Mouse (Mus musculus): Measurements from ENCODE around the gene Plekhj1.
"Not testable (repeated sequence)": the region's sequence is repeated elsewhere in the genome, so short reads cannot be mapped to it uniquely, and the experiment has no call there.

The Plekhj1 gene

DNA sequence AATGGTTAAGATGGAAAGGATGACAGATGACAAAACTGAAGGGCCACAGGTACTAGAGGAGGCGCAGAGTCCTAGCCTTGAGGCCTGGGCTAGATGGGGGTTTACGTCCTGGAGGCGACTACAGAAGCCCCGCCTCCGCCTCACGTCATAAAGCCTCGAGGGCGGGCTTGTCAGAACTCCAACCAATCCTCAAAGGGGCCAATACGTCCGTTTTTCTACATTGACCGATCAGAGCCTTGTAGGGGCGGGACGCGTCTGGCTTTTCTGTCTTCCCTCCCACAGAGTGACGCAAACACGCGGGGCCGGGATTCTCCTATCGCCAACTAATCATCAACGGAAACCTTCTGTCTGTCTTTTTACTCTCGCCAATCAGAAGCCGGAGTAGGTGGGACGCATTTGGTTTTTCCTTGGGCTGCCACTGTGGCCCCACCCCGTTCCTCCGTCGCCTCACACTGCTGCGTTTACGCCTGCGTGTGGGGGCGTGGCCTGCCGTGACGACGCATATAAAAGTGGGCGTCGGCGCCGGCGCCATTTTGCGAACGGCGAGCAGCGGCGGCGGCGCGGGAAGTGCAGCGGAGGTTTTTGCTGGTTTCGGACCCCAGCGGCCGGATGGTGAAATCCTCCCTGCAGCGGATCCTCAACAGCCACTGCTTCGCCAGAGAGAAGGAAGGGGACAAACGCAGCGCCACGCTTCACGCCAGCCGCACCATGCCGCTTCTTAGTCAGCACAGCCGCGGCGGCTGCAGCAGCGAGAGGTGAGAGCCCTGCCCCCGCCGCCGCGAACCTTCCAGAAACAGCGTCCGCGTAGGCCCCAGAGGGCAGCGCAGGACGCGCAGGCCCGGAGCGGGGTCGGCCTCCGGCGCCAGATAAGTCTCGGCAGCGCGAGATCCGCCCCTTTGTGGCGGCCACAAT lies 28.0 kb upstream of the Plekhj1 start, which contains the start of gene Oaz1:
Gene Oaz1, plus strand, starts transcription at position 506 of the 912 bp plus-strand sequence.
- in situ Hi-C loops (cut with MboI, MseI), result loop anchor here (5.0 to 10.0 kb wide), 2 partner anchors 51 to 548 kb away; partner anchors contain the start of gene Fzr1

DNA sequence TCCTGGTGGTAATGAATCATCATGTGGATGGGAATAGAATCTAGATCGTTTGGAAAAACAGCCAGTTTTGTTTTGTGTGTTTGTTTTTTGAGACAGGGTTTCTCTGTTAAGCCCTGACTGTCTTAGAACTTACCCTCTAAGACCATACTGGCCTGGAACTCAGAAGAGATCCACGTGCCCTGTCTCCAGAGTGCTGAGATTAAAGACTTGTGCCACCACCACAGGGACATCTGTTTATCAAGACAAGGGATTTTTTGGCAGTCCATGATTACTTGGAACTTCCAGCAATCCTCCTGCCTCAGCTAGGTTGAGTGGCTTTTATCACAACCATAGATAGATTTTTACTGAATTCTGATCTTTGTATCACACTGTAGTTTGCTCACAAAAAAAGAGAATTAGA lies 26.4 kb upstream of the Plekhj1 start:
- in situ Hi-C loops (cut with MboI, MseI), result loop anchor here (5.0 to 10.0 kb wide), 2 partner anchors 52 to 550 kb away; partner anchors contain the start of gene Fzr1

DNA sequence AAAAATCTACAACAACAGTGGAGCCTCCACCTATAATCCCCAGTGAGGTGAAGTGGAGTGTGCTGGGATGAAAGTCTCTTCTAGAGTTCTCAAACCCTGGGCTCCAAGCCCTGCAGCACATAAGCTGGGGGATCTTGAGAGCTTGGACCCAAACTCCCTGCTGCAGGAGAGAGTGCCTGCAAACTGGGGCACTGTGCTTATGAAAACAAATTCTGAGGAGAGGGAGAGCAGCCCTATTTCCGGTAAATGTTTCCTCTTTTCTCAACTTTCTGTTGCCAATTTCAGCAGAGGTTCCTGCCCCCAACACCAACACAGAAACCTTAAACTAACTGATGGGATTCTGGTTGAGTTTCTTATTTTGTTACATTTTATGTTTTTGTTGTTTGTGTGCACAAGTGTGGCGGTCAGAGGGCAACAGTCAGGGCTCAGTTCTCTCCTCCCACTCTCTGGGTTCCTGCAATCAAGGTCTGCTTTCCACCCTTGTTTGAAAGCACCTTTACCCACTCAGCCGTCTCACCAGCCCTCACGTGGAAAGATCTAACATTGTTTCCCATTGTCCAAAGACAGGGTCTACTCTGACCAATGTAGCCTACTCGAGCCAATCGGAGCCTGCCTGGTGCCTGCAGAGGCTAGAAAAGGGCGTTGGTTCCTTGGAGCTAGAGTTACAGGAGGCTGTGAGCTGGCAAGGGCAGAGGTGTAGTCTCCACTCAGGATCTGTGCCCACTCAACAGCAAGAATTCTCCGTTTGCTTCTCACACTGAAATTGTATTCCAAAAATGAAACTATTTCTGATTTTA lies 25.6 kb upstream of the Plekhj1 start:
- in situ Hi-C loops (cut with MboI, MseI), result loop anchor here (10.0 kb wide), 1 partner anchor 551 kb away; the partner anchor contains the start of gene Fzr1

DNA sequence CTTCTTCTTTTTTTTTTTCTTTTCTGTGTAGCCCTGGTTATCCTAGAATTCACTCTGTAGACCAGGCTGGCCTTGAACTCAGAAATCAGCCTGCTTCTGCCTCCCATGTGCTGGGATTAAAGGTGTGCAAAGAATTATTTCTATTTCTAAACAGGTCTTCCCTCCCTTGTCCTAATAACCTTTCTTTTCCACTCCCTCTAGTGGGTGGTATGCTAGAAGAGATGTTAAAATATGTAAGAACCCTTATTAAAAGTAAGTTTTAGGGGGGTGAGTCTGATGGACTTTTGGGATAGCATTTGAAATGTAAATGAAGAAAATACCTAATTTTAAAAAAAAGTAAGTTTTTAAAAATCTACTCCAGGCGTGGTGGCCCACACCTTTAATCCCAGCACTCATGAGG lies 24.9 kb upstream of the Plekhj1 start:
- in situ Hi-C loops (cut with MboI, MseI), result loop anchor here (10.0 kb wide), 1 partner anchor 551 kb away; the partner anchor contains the start of gene Fzr1

DNA sequence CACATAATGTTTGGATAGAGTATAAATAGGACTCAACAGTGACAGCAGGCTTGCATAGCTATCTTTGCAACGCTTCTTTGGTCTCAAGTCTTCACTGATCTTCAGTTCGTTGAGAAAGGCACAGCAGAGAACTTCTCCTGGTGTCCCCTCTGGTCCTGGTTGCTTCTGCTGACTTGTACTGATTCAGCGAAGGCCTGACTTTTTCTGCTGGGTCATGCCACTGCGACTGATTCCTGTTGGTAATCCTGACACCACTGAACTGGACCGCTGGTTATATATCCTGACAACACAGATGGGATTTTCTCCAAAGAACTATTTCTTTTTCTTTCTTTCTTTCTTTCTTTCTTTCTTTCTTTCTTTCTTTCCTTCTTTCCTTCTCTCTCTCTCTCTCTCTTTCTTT lies 24.1 kb upstream of the Plekhj1 start:
- in situ Hi-C loops (cut with MboI, MseI), result loop anchor here (10.0 kb wide), 1 partner anchor 552 kb away; the partner anchor contains the start of gene Fzr1

DNA sequence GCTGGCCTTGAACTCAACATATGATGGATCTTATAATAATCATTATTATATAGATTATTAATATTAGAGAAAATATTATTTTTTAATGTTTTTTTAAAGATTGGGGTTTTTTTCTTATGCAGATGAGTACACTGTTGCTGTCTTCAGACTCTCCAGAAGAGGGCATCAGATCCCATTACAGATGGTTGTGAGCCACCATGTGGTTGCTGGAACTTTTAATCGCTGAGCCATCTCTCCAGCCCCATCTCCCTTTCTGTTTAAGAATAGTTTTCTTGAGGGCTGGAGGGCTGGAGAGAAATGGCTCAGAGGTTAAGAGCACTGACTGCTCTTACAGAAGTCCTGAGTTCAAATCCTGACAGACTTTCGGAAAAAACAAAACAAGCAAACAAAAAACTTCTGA lies 23.6 kb upstream of the Plekhj1 start:
- in situ Hi-C loops (cut with MboI, MseI), result loop anchor here (10.0 kb wide), 1 partner anchor 553 kb away; the partner anchor contains the start of gene Fzr1

DNA sequence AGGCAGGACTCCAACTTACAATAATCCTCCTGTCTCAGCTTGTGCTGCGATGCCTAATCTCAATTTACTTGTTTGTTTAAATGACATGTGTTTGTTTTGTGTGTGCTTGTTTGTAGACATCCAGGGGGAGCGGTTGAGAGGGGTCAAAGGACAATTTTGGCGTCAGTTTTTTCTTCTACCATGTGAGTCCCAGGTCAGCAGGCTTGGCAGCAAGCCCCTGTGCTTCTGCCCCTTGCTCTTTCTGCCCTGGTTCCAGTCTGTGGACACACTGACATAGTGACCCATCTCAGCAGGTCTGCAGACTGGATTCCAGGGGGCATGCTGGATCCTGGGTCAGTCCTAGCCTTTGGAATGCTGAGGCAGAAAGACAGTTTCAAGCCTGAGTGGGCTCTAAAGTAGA lies 21.0 kb upstream of the Plekhj1 start:
- in situ Hi-C loops (cut with MboI, MseI), result no loop called here

DNA sequence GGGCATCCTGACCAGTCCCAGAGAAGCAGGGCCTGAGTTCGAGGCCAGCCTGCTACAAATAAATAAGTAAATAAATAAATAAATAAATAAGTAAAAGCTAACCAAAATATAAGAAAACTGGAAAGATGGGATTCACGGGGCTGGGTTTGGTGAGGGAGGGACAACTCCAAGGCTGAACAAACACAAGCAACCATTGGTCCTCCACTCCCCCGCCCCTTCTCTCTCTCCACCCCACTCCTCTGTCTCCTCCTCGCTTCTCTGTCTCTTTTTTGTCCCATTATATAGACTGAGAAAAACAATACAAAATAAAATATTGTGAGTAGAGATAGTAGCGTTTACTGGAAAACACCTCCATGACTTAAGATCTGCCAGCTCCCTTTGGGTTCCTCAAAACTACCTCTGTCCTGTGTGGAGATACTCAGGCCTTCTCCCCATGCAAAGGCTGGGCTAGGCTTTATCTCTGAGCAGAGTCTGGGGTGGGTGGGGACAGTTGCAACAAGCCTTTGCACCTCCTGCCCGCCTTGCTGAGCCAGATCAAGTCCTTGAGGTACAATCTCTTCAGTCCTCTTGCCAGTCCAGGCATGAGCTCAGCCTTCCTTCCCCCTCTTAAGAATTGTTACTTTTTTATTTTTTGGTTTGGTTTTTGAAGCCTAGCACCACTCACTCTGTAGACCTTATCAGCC lies 20.3 kb upstream of the Plekhj1 start:
- in situ Hi-C loops (cut with MboI, MseI), result no loop called here

DNA sequence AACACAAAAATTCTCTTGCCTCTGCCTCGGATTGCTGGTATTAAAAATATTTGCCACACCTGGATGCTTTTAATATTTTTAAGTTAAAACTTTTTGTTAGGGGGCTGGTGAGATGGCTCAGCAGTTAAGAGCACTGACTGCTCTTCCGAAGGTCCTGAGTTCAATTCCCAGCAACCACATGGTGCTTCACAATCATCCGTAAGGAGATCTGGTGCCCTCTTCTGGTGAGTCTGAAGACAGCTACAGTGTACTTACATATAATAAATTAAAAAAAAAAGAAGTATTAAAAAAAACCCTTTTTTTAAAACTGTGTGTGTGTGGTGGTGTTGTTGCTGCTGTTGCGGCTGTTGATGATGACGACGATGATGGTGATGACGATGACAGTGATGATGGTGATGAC lies 19.5 kb upstream of the Plekhj1 start:
- in situ Hi-C loops (cut with MboI, MseI), result not testable (repeated sequence)

DNA sequence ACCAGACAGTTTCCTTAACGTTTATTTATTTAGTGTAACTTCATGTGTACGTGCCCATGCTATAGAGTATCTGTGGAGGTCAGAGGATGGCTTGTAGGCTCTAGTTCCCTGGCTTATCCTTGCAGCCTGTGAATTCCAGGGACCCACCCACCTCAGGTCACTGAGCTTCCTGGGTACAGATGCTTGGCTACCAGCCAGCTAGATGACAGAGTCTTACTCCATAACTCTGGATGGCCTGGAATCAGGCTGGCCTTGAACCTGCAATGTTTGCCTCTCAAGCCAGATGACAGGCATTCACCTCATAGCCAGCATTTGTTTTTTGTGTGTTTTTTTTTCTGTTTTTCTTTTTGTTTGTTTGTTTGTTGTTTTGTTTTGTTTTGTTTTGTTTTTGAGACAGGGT lies 18.7 kb upstream of the Plekhj1 start:
- in situ Hi-C loops (cut with MboI, MseI), result no loop called here

DNA sequence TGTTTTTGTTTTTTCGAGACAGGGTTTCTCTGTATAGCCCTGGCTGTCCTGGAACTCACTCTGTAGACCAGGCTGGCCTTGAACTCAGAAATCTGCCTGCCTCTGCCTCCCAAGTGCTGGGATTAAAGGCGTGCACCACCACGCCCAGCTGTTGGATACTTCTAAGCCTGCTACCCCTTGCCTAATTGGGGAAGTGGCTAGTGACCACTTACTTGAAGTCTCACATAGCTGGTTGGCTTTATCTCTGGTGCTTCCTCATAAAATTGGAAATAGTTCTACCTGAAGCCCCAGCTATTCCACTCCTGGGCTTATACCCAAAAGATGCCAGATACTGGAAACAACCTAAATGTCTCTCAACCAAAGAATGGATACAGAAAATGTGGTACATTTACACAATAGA lies 17.9 kb upstream of the Plekhj1 start:
- in situ Hi-C loops (cut with MboI, MseI), result not testable (repeated sequence)

DNA sequence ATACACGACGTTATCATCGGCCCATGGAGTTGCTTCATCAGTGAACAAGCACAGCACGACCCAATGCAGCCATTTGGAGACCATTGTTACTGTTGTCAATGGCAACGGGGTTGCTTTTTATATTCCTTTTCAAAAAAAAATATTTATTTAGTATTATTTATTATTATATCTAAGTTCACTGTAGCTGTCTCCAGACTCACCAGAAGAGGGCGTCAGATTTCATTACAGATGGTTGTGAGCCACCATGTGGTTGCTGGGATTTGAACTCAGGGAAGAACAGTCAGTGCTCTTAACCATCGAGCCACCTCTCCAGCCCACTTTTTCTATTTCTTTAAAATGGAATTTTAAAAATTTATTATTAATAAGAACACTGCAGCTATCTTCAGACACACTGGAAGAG lies 16.4 kb upstream of the Plekhj1 start:
- in situ Hi-C loops (cut with MboI, MseI), result no loop called here

DNA sequence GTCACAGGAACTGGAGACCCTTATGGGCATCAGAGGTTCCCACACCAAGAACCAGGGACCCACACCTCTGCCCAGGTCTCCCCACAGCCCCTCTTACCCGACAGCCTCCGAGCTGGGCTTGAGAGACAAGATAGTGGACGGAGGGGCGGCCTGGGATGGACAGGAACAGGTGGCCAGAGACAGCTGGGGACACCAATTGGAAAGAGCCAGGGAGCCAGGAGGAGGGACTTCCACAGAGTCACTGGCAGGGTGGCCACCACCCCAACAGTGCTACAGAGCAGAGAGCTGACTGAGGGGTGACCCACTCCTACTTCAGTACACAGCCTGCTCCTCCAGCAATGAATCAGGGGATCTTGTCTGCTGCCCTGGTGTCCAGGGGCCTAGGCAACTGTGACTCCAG lies 14.9 kb upstream of the Plekhj1 start, which contains the start of gene Jsrp1:
Gene Jsrp1, minus strand, starts transcription at position 133 of the 400 bp plus-strand sequence.
- in situ Hi-C loops (cut with MboI, MseI), result no loop called here

DNA sequence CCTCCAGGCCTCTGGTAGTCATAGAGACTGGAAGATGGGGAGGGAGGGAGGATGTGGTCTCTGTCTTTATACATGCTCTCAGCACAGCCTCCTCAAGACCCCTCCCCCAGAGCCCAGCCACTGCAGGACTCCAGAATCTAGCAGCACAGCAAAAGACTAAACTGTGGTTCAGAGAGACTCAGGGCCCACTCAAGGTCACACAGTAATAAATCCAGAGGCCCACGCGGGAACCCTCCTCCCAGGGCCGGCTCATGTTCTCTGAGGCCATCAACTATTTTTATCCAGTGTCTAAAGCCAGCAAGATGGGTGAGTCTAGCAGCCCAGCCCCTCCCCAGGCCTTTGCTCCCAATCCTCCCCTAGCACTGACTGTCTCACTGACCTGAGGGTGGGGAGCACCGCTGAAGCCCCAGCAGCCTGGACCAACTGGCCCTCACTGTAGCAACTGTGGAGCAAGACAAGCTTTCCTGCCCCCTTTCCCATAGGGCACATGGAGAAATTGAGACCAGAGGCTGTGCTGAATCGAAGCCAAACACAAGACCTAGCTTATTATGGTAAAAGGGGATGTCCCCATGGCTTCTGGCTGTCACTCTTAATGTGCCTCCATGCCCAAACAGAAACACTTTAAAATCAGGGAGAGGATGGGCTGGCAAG lies 14.1 kb upstream of the Plekhj1 start:
- in situ Hi-C loops (cut with MboI, MseI), result no loop called here

DNA sequence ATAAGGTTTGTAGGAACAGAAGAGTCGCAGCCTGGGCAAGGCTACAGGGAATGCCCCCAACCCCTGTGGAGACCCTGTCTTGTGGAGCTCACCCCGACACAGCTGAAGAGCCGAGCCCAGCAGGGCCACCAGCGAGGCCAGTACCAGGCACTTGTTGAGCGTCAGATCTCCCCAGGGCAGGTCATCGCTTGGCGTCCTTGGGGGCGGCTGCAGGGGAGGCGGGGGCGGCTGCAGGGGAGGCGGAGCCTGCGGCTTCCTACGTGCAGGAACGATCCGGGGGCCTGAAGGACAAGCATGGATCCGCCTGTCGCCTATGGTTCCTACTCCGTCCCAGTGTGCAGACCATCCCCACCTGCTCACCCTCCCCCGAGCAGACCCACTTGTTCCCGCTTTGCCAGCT lies 11.7 kb upstream of the Plekhj1 start:
- in situ Hi-C loops (cut with MboI, MseI), result no loop called here

DNA sequence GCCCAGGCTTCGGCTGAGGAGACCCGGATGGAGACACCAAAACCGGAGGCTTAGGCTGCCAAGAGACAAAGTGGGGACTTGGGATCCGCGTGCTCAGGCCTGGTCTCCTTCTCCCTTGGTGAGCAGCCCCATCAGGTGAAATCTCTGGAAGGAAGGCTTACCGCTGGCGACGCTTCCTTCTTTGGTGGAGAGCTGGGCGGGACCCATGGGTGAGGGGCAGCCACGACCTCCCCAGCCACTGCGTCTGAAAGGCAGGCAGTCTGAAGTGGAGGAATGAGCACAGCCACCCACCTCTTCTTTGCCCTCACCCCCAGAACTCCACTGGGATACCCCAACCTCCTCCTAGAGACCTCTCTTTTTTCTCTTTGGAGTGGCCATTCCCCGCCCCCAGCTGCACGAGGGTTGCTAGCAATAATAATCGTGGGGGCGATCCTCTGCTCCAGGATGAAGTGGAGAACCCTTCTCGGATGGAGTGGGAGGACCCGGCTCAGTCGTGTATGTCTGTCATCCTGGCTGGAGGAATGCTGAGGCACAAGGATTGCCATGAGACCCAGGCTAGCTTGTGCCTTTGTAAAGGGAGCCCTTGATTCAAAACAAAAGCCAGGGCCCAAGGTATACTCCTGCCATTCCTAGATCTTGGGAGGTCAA lies 10.7 kb upstream of the Plekhj1 start:
- in situ Hi-C loops (cut with MboI, MseI), result no loop called here

DNA sequence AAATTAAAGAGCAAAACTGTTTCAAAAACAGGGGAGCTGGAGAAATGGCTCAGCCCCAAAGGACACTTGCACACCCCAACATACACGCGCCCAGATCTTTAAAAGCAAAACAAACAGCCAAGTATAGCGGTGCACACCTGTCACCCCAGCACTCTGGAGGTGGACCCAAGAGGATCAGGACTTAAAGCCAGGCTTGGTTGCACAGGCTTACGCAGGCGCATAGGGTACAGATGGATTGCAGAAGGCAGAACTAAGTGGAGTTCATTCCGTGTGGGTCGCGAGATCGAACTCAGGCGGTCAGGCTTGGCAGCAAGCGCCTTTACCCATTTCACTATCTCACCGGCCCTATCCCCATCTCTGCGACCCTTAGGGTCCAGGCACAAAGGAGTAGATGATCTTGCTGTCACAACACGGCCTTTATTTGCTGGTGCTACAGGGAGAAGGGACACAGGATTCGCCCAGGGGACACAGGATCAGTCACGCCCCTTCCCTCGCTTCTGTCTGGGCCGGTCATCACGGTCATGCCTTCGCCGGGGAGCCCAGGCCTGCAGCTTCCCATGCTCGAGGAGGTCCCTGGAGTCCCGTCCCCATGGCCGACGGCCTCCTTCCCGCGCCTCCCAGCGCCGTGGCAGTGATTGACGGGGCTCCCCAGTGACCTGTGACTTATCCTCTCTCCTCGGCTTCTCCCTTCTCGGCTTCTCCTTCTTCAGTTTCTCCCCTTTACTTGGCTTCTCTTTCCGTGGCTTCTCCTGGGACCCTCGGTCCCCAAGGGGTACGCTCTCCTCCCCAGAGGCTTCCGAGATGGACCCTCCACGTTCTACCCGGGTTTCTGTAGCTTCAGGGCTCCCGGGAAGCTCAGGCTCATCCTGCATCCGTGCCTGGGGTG lies 9.9 kb upstream of the Plekhj1 start:
- in situ Hi-C loops (cut with MboI, MseI), result no loop called here

DNA sequence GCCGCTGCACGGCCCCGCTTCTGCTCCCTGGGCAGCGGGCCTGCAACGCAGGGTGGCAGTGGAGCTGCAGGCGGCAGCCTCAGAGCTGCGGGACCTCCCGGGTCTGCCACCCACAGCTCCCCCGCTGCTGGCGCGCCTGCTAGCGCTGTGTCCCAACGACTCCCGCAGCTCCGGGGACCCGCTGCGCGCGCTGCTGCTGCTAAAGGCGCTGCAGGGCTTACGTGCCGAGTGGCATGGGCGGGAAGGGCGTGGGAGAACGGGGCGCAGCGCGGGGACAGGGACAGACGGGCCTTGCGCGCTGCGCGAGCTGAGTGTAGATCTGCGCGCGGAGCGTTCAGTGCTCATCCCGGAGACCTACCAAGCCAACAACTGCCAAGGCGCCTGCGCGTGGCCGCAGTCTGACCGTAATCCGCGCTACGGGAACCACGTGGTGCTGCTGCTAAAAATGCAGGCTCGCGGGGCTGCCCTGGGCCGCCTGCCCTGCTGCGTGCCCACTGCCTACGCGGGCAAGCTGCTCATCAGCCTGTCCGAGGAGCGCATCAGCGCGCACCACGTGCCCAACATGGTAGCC lies 8.7 kb upstream of the Plekhj1 start:
- in situ Hi-C loops (cut with MboI, MseI), result no loop called here

All from T-helper 1 cell (primary cell).